Mouse (Mus musculus): ENCODE measurements at regions not wholly inside any gene's neighbourhood (a gene's known extent, or its start where the extent isn't known, plus 50 kb on each side); places are given as distances from the start of the nearest gene placed in this dataset.

- DNase-seq, result no peak
Observed at GRCm38 (mm10) chr13:31168854-31169253, 194.8 kb downstream of the Gm5447 start.

- DNase-seq, result no peak
Observed at GRCm38 (mm10) chr13:31171751-31172150, 197.7 kb downstream of the Gm5447 start.

DNA sequence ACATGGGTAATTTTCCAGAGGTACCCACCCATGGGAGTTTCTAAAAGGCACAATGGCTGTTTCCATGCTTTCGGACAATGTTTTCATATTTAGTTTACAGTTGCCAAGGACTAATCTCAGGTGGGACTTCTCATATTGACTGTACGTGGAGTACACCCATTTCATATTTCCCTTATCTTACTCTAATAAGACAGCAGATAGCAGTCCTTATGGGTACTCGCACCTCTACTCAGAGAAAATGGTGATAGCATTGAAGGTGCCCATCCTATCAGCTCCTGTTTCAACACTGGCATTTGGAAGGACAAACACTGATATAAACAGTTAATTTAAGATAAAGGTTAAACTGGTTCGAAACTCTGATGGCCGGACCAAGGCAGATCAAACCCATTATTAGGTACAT, 198.6 kb downstream of the Gm5447 start:
- no peak for DNase-seq

GRCm38 (mm10) chr13:31177999-31178783, 204.2 kb downstream of the Gm5447 start:
- DNase-seq, result peak; percentile 22 to 37

- DNase-seq, result peak in 1 of 2 experiments; percentile 7
Observed at GRCm38 (mm10) chr13:31178964-31179363, 205.0 kb downstream of the Gm5447 start.

- DNase-seq, result peak; percentile 76 to 83
Observed at GRCm38 (mm10) chr13:31179407-31180001, 205.5 kb downstream of the Gm5447 start.

GRCm38 (mm10) chr13:31181530-31181929, 207.5 kb downstream of the Gm5447 start:
- DNase-seq, result no peak

GRCm38 (mm10) chr13:31184845-31185834, 211.1 kb downstream of the Gm5447 start:
- no peak for DNase-seq

- no peak for DNase-seq
Observed at GRCm38 (mm10) chr13:31186805-31187589, 213.0 kb downstream of the Gm5447 start.

DNA sequence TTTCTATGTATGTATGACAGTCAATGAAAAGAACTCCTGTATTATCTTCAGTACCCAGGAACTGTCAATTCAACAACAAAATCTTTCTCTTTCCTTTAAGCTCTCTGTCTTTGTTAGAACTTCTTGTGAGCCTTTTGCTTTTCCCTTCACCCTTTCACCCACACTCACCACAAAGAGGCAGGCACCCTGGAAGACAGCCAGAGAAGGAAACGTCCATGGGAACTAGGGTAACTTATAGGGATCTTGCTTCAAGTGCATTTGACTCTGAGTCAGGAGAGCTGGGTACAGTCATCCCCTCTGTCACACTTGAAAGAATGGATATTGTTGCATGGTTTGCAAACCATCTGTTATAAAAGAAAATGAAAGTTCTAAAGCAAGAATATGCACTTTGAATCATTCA, 215.1 kb downstream of the Gm5447 start:
- no peak for DNase-seq

DNA sequence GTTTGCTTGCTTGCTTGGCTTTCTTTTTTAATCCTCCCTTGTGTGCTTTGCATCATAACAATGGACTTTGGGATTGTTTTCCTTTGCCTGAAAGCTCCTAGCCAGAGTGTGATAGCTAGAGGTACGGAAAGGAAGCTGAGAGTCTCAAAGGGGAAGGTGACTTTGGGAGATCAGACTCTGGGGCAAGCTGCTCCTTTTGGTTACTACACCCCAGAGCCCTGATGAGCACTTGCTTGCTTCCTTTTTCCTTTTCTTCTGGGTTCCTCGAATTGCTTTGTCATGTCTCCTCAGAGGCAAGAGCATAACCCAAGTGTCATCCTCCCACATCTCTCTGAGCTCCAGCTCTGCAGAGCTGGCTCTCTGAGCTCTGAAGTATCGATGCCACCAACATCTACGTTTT, 216.0 kb downstream of the Gm5447 start:
- no peak for DNase-seq

GRCm38 (mm10) chr13:31191344-31192139, 217.5 kb downstream of the Gm5447 start:
- DNase-seq, result no peak

GRCm38 (mm10) chr13:31194971-31195370, 221.0 kb downstream of the Gm5447 start:
- no peak for DNase-seq

DNA sequence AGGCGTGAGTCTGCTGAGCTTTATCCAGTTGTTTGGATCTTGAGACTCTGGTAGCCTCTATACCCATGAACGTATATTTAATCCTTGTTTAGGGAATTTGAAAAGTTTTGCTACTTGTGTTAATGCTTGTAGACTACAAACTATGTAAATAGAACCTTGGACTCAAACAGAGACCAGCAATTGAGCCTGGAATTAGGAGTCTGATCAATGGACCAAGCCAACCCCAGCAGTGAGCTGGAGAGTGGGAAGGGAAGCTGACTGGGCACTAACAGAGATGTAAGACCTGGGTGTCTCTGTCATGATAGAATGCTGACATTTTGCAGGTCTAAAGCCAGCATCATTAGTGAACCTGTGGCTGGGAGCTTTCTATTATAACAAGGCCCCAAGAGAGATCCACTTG, 222.5 kb downstream of the Gm5447 start:
- DNase-seq, result no peak

- no peak for DNase-seq
Observed at GRCm38 (mm10) chr13:31197593-31197992, 223.6 kb downstream of the Gm5447 start.

- no peak for DNase-seq
Observed at GRCm38 (mm10) chr13:31199384-31199783, 225.4 kb downstream of the Gm5447 start.

DNA sequence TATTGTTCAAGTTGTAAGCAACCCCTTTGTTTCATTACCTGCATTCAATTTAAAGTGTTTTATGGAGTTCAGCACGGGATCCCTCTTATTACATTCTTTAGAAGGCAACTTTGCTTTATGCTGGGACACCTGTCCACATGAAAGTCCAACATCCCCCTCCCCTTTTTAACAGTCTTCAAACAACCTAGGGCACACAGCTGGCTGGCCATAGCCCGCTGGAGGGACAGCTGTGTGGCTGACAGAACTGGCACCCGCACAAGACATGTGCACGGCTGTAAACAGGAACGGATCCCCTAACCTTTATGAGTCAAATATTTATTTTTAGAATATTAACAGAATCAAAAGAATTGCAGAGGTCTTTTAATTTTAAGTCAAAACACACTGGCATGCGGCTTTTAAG, 230.1 kb downstream of the Gm5447 start:
- no peak for DNase-seq

GRCm38 (mm10) chr13:31206381-31206780, 232.4 kb downstream of the Gm5447 start:
- no peak for DNase-seq

DNA sequence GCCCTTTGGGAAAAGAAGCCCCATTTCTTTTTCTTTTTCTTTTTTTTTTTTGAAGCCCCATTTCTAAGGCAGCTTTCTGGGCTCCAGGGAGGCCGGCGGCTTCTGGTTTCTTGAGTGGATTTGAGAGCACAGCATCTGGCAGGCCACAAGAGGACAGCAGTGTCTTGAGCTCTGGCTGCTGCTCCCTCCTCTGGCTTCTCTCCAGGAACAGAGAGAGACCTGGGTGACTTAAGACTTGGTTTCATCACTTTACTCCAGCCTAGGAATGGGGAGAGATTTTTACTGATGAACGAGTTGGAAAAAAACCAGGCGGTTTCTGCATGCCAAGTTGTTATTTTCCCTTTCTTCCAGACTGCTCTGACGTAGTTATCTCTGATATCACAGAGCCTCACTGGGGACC, 233.7 kb downstream of the Gm5447 start:
- DNase-seq, result peak; percentile 57 to 69

- no peak for DNase-seq
Observed at GRCm38 (mm10) chr13:31223016-31223415, 249.0 kb downstream of the Gm5447 start.

DNA sequence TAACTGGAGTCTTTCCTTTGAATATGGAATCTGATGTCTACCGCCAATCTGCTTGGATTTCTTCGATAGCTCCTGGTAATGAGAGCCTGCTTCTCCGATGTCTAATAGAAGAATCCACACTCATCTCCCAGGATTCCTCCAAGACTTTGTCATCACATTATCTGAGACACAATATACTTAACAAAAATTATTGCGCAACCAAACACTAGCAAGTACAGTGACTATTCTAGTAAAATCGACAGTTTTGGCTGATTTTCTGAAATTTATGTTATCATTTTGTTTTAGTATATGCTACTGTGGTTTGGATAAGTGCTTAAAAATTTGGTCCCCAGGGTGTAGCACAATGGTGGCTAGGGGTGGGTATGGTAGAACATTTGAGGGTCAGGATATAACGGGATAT, 266.5 kb downstream of the Gm5447 start:
- no peak for DNase-seq

DNA sequence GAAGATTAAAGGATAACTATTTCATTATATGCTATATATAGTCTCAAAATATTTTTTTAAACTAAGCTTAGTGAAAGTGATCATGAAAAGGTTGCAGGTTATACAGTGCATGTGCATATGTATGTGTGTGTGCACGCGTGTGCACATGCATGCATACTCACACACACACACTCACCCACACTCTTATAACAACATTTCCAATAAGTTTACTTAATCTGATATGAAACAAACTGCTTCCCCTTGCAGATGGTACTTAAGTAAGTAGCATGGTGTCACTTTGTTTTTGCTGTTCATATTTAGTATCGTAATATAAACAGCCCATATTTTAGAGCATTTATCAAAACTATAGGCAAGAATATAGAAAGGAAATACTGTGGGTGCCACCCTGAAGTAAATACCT, 275.0 kb downstream of the Gm5447 start:
- no peak for DNase-seq

Data from kidney, adult 8-10 months (tissue).